Mouse (Mus musculus) ES-E14 (cell line): ENCODE measurements at regions not wholly inside any gene's neighbourhood (a gene's known extent, or its start where the extent isn't known, plus 50 kb on each side); places are given as distances from the start of the nearest gene placed in this dataset.

Experiments
- MAFK ChIP-seq: IDR thresholded peaks from 2 replicates; pipeline ENCODE4 v1.6.1; 2014; ENCODE audit warnings: mild to moderate bottlenecking, low read depth, low read length, inconsistent platforms; ENCODE audit not compliant: insufficient read depth
- ZNF384 ChIP-seq: IDR thresholded peaks from 2 replicates; pipeline ENCODE4 v1.6.1; 2012; ENCODE audit warnings: low read depth, low read length, inconsistent platforms

DNA sequence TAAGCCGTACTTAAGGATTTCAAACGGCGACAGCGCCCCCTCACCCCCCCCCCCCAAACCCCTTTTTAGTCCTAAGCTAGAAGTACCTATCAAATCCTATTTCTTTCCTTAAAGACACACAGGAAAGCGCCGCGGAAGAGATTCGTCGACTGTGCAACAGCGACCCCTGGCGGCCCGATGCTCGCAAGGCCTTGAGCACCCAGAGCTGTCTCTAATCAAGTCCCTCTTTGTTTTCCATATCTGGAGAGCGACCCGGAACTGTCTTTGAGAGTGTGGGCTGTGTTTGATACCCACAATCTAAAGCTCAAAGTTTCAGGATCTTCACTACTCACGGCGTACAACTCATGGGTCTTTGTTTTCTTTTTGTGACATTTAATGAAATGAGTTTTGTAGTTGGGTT, 166.4 kb upstream of the Dcn start:
- no peak for TF ChIP-seq MAFK
- TF ChIP-seq ZNF384, result no peak
